Mouse (Mus musculus) bone marrow macrophage, adult 2 months (primary cell): ENCODE measurements around the gene Tmem216.

Experiments
- CTCF ChIP-seq: IDR thresholded peaks from 2 replicates; pipeline ENCODE4 v1.5.1; 2012; ENCODE audit warnings: low read depth, mild to moderate bottlenecking, low read length, moderate library complexity
- POLR2A ChIP-seq: IDR thresholded peaks from 2 replicates; pipeline ENCODE4 v1.6.1; 2012; ENCODE audit warnings: mild to moderate bottlenecking, low read depth, low read length, borderline replicate concordance

- TF ChIP-seq CTCF (no peak), POLR2A (no peak)
These were observed 30.1 kb downstream of the Tmem216 start, which contains the start of gene Sdhaf2 for GRCm38 (mm10) chr19:10525910-10526309.
